Mouse (Mus musculus): Measurements from ENCODE around the gene Gm26938. TPM values are rescaled to one million over a fixed set of nuclear protein-coding genes. Genes with fewer than 3 reads are reported as not detected.
A peak's percentile ranks its signal among the peaks of the same experiment; 100 is the strongest.

Gene Gm26938
- polyA plus RNA-seq, 1 experiment from 2014 or later = not detected

- H3K27me3 ChIP-seq (ENCODE audit: insufficient read depth, low read length) = no peaks in the 10 kb centered on the region
- ATAC-seq (no peak), DNase-seq (peak; percentile 38)
- peaks cover 54% of the 10 kb centered on the region for H3K4me1 ChIP-seq (ENCODE audit: insufficient read depth)
- no peak overlapping the region; the same call in 1 of the 2 replicates for H3K9ac ChIP-seq (replicated peaks)
- no peaks in the 10 kb centered on the region for H3K9me3 ChIP-seq (ENCODE audit: low read length)
- TF ChIP-seq CTCF (IDR thresholded peaks at IDR 0.05; ENCODE audit: low read depth) = no peak
- TF ChIP-seq EP300 (IDR thresholded peaks at IDR 0.05; ENCODE audit: low read depth) = no peak
- WGBS (ENCODE audit: insufficient replicate concordance) = 68% methylated on average over 11 of the region's 11 CpGs
- peaks cover 61% of the 10 kb centered on the region for H3K36me3 ChIP-seq (replicated peaks; ENCODE audit: insufficient read depth, low read length)
- peak overlapping the region; percentile 67; the same call in 1 of the 2 replicates for H3K27ac ChIP-seq (ENCODE audit: low read depth)
- H3K4me3 ChIP-seq (ENCODE audit: low read depth, low read length) = no peak overlapping the region
- peak overlapping the region; percentile 48 for H3K4me2 ChIP-seq (ENCODE audit: low read depth, low read length)
Observed at GRCm38 (mm10) chr5:139797473-139798167, 28.6 kb downstream of the Gm26938 start.

GRCm38 (mm10) chr5:139796900-139797299, 29.3 kb downstream of the Gm26938 start:
- Histone ChIP-seq H3K4me1 (ENCODE audit: insufficient read depth) (peaks cover 56% of the 10 kb centered on the region), H3K4me3 (ENCODE audit: low read depth, low read length) (no peak overlapping the region), H3K4me2 (ENCODE audit: low read depth, low read length) (peak overlapping the region; percentile 48), H3K9ac (replicated peaks) (0 out of 2 replicates have a peak overlapping the region, but pooled peaks have one; percentile 21), H3K27me3 (ENCODE audit: insufficient read depth, low read length) (no peaks in the 10 kb centered on the region), H3K27ac (ENCODE audit: low read depth) (peak overlapping the region; percentile 67), H3K36me3 (replicated peaks; ENCODE audit: insufficient read depth, low read length) (peaks cover 55% of the 10 kb centered on the region), H3K9me3 (ENCODE audit: low read length) (no peaks in the 10 kb centered on the region)
- peak; percentile 67 for DNase-seq
- ATAC-seq = peak; percentile 38
- 39% methylated on average over 13 of the region's 13 CpGs for WGBS (ENCODE audit: insufficient replicate concordance)
- TF ChIP-seq CTCF (IDR thresholded peaks at IDR 0.05; ENCODE audit: low read depth) (no peak), EP300 (IDR thresholded peaks at IDR 0.05; ENCODE audit: low read depth) (no peak)

GRCm38 (mm10) chr5:139796001-139796620, 30.1 kb downstream of the Gm26938 start:
- WGBS (ENCODE audit: insufficient replicate concordance) = 74% methylated on average over 9 of the region's 9 CpGs
- Histone ChIP-seq H3K9me3 (ENCODE audit: low read length) (no peaks in the 10 kb centered on the region), H3K4me2 (ENCODE audit: low read depth, low read length) (peak overlapping the region; percentile 94), H3K4me1 (ENCODE audit: insufficient read depth) (peaks cover 58% of the 10 kb centered on the region), H3K27ac (ENCODE audit: low read depth) (no peak overlapping the region), H3K9ac (replicated peaks) (0 out of 2 replicates have a peak overlapping the region, but pooled peaks have one; percentile 21), H3K36me3 (replicated peaks; ENCODE audit: insufficient read depth, low read length) (peaks cover 48% of the 10 kb centered on the region), H3K4me3 (ENCODE audit: low read depth, low read length) (no peak overlapping the region), H3K27me3 (ENCODE audit: insufficient read depth, low read length) (no peaks in the 10 kb centered on the region)
- TF ChIP-seq CTCF (IDR thresholded peaks at IDR 0.05; ENCODE audit: low read depth) = no peak
- no peak for TF ChIP-seq EP300 (IDR thresholded peaks at IDR 0.05; ENCODE audit: low read depth)
- ATAC-seq (no peak), DNase-seq (no peak)

GRCm38 (mm10) chr5:139794938-139795337, 31.3 kb downstream of the Gm26938 start:
- Histone ChIP-seq H3K4me2 (ENCODE audit: low read depth, low read length) (peak overlapping the region; percentile 94), H3K4me1 (ENCODE audit: insufficient read depth) (peaks cover 65% of the 10 kb centered on the region), H3K27ac (ENCODE audit: low read depth) (peak overlapping the region; percentile 99), H3K9me3 (ENCODE audit: low read length) (no peaks in the 10 kb centered on the region), H3K9ac (replicated peaks) (peak overlapping the region; percentile 100), H3K4me3 (ENCODE audit: low read depth, low read length) (peak overlapping the region; percentile 100), H3K27me3 (ENCODE audit: insufficient read depth, low read length) (no peaks in the 10 kb centered on the region), H3K36me3 (replicated peaks; ENCODE audit: insufficient read depth, low read length) (peaks cover 36% of the 10 kb centered on the region)
- no peak for TF ChIP-seq CTCF (IDR thresholded peaks at IDR 0.05; ENCODE audit: low read depth)
- TF ChIP-seq EP300 (IDR thresholded peaks at IDR 0.05; ENCODE audit: low read depth) = no peak
- peak; percentile 22 for ATAC-seq
- WGBS (ENCODE audit: insufficient replicate concordance) = 43% methylated on average over 10 of the region's 10 CpGs
- DNase-seq = peak; percentile 61

GRCm38 (mm10) chr5:139794137-139794536, 32.1 kb downstream of the Gm26938 start:
- H3K27me3 ChIP-seq (ENCODE audit: insufficient read depth, low read length) = no peaks in the 10 kb centered on the region
- H3K4me1 ChIP-seq (ENCODE audit: insufficient read depth) = peaks cover 70% of the 10 kb centered on the region
- H3K9me3 ChIP-seq (ENCODE audit: low read length) = no peaks in the 10 kb centered on the region
- peak overlapping the region; percentile 94 for H3K4me2 ChIP-seq (ENCODE audit: low read depth, low read length)
- no peak for TF ChIP-seq EP300 (IDR thresholded peaks at IDR 0.05; ENCODE audit: low read depth)
- TF ChIP-seq CTCF (IDR thresholded peaks at IDR 0.05; ENCODE audit: low read depth) = no peak
- DNase-seq (no peak), ATAC-seq (no peak)
- H3K9ac ChIP-seq (replicated peaks) = peak overlapping the region; percentile 100
- WGBS (ENCODE audit: insufficient replicate concordance) = 76% methylated on average over 5 of the region's 5 CpGs
- H3K4me3 ChIP-seq (ENCODE audit: low read depth, low read length) = peak overlapping the region; percentile 100
- peak overlapping the region; percentile 99 for H3K27ac ChIP-seq (ENCODE audit: low read depth)
- H3K36me3 ChIP-seq (replicated peaks; ENCODE audit: insufficient read depth, low read length) = peaks cover 28% of the 10 kb centered on the region

GRCm38 (mm10) chr5:139793338-139794089, 32.7 kb downstream of the Gm26938 start:
- H3K9ac ChIP-seq (replicated peaks) = peak overlapping the region; percentile 100
- H3K4me1 ChIP-seq (ENCODE audit: insufficient read depth) = peaks cover 70% of the 10 kb centered on the region
- H3K4me2 ChIP-seq (ENCODE audit: low read depth, low read length) = peak overlapping the region; percentile 94
- DNase-seq = peak; percentile 67
- WGBS (ENCODE audit: insufficient replicate concordance) = 8% methylated on average over 11 of the region's 11 CpGs
- H3K9me3 ChIP-seq (ENCODE audit: low read length) = no peaks in the 10 kb centered on the region
- H3K4me3 ChIP-seq (ENCODE audit: low read depth, low read length) = peak overlapping the region; percentile 100
- H3K27ac ChIP-seq (ENCODE audit: low read depth) = peak overlapping the region; percentile 99
- H3K36me3 ChIP-seq (replicated peaks; ENCODE audit: insufficient read depth, low read length) = peaks cover 22% of the 10 kb centered on the region; the same call in 1 of the 2 replicates
- ATAC-seq = peak; percentile 20
- H3K27me3 ChIP-seq (ENCODE audit: insufficient read depth, low read length) = no peaks in the 10 kb centered on the region
- no peak for TF ChIP-seq CTCF (IDR thresholded peaks at IDR 0.05; ENCODE audit: low read depth)
- no peak for TF ChIP-seq EP300 (IDR thresholded peaks at IDR 0.05; ENCODE audit: low read depth)
